Mouse (Mus musculus): ENCODE results near the gene Snrnp200. TPM values are rescaled to one million over a fixed set of nuclear protein-coding genes. Genes with fewer than 3 reads are reported as not detected.
"Not testable (repeated sequence)": the region's sequence is repeated elsewhere in the genome, so short reads cannot be mapped to it uniquely, and the experiment has no call there.

The Snrnp200 gene
- polyA plus RNA-seq, 1 experiment from 2014 or later = 75.8 TPM

- ATAC-seq (ENCODE audit: low FRiP score, low TSS enrichment) (peak; percentile 99), DNase-seq (peak; percentile 97)
- H3K27ac ChIP-seq (replicated peaks; ENCODE audit: low read depth, low read length) = peak within 1 kb of the TSS; percentile 91
- H3K36me3 ChIP-seq (ENCODE audit: control insufficient read depth, insufficient read depth, low read length) = no peaks in the 10 kb centered on the region
- H3K4me3 ChIP-seq (replicated peaks; ENCODE audit: low read depth, low read length) = peak within 1 kb of the TSS; percentile 99
- H3K4me2 ChIP-seq (ENCODE audit: low read length) = peak within 1 kb of the TSS; percentile 80
- H3K27me3 ChIP-seq (ENCODE audit: control insufficient read depth, insufficient read depth, low read length) = no peaks in the 10 kb centered on the region
- H3K4me1 ChIP-seq (ENCODE audit: control insufficient read depth, insufficient read depth, low read length) = peaks cover 12% of the 10 kb centered on the region
- peak within 1 kb of the TSS; percentile 86 for H3K9ac ChIP-seq (replicated peaks; ENCODE audit: low read length)
- WGBS = under 1% methylated on average over 49 of the region's 49 CpGs
- no peaks in the 10 kb centered on the region for H3K9me3 ChIP-seq (ENCODE audit: control insufficient read depth, low read length)
Observed at GRCm38 (mm10) chr2:127269491-127270299, 61.5 kb downstream of the Snrnp200 start, which contains the start of gene Stard7. TSS of gene Stard7 (plus strand) at chr2:127270218.

- no peaks in the 10 kb centered on the region for H3K36me3 ChIP-seq (ENCODE audit: control insufficient read depth, insufficient read depth, low read length)
- no peaks in the 10 kb centered on the region for H3K27me3 ChIP-seq (ENCODE audit: control insufficient read depth, insufficient read depth, low read length)
- DNase-seq = peak; percentile 93
- ATAC-seq (ENCODE audit: low FRiP score, low TSS enrichment) = peak; percentile 95
- H3K4me2 ChIP-seq (ENCODE audit: low read length) = peak overlapping the region; percentile 80
- H3K4me1 ChIP-seq (ENCODE audit: control insufficient read depth, insufficient read depth, low read length) = peaks cover 14% of the 10 kb centered on the region
- peak overlapping the region; percentile 86 for H3K9ac ChIP-seq (replicated peaks; ENCODE audit: low read length)
- WGBS = under 1% methylated on average over 74 of the region's 75 CpGs
- H3K27ac ChIP-seq (replicated peaks; ENCODE audit: low read depth, low read length) = peak overlapping the region; percentile 91
- peak overlapping the region; percentile 99 for H3K4me3 ChIP-seq (replicated peaks; ENCODE audit: low read depth, low read length)
- H3K9me3 ChIP-seq (ENCODE audit: control insufficient read depth, low read length) = no peaks in the 10 kb centered on the region
Observed at GRCm38 (mm10) chr2:127270300-127271041, 62.3 kb downstream of the Snrnp200 start.

GRCm38 (mm10) chr2:127271042-127271515, 62.9 kb downstream of the Snrnp200 start:
- Histone ChIP-seq H3K4me2 (ENCODE audit: low read length) (peak overlapping the region; percentile 80), H3K4me3 (replicated peaks; ENCODE audit: low read depth, low read length) (peak overlapping the region; percentile 99), H3K4me1 (ENCODE audit: control insufficient read depth, insufficient read depth, low read length) (peaks cover 14% of the 10 kb centered on the region), H3K27me3 (ENCODE audit: control insufficient read depth, insufficient read depth, low read length) (no peaks in the 10 kb centered on the region), H3K9me3 (ENCODE audit: control insufficient read depth, low read length) (no peaks in the 10 kb centered on the region), H3K27ac (replicated peaks; ENCODE audit: low read depth, low read length) (peak overlapping the region; percentile 91), H3K9ac (replicated peaks; ENCODE audit: low read length) (peak overlapping the region; percentile 86), H3K36me3 (ENCODE audit: control insufficient read depth, insufficient read depth, low read length) (no peaks in the 10 kb centered on the region)
- DNase-seq (peak; percentile 50), ATAC-seq (ENCODE audit: low FRiP score, low TSS enrichment) (no peak)
- 12% methylated on average over 8 of the region's 8 CpGs for WGBS

DNA sequence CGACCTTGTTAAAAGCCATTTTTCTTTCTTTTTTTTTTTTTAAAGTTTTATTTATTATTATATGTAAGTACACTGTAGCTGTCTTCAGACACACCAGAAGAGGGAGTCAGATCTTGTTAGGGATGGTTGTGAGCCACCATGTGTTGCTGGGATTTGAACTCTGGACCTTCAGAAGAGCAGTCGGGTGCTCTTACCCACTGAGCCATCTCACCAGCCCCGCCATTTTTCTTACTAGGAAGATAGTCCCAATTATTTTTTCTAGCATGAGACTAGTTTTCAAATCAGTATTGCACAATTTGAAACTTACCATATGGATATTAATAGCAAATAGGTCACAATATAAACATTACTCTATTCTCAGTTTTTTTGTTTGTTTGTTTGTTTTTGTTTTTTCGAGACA, 63.9 kb downstream of the Snrnp200 start:
- not testable (repeated sequence) for H3K9ac ChIP-seq (replicated peaks; ENCODE audit: low read length); H3K27me3 ChIP-seq (ENCODE audit: control insufficient read depth, insufficient read depth, low read length); ATAC-seq (ENCODE audit: low FRiP score, low TSS enrichment); H3K36me3 ChIP-seq (ENCODE audit: control insufficient read depth, insufficient read depth, low read length); H3K27ac ChIP-seq (replicated peaks; ENCODE audit: low read depth, low read length); DNase-seq; H3K4me3 ChIP-seq (replicated peaks; ENCODE audit: low read depth, low read length); H3K9me3 ChIP-seq (ENCODE audit: control insufficient read depth, low read length)
- WGBS = 97% methylated on average over 4 of the region's 4 CpGs
- H3K4me2 ChIP-seq (ENCODE audit: low read length) = peak overlapping the region; percentile 80
- H3K4me1 ChIP-seq (ENCODE audit: control insufficient read depth, insufficient read depth, low read length) = peaks cover 14% of the 10 kb centered on the region

GRCm38 (mm10) chr2:127272806-127273205, 64.6 kb downstream of the Snrnp200 start:
- DNase-seq = no peak
- H3K4me2 ChIP-seq (ENCODE audit: low read length) = no peak overlapping the region
- no peaks in the 10 kb centered on the region for H3K36me3 ChIP-seq (ENCODE audit: control insufficient read depth, insufficient read depth, low read length)
- no peak overlapping the region for H3K27ac ChIP-seq (replicated peaks; ENCODE audit: low read depth, low read length)
- ATAC-seq (ENCODE audit: low FRiP score, low TSS enrichment) = no peak
- no peaks in the 10 kb centered on the region for H3K9me3 ChIP-seq (ENCODE audit: control insufficient read depth, low read length)
- 97% methylated on average over 3 of the region's 3 CpGs for WGBS
- H3K27me3 ChIP-seq (ENCODE audit: control insufficient read depth, insufficient read depth, low read length) = no peaks in the 10 kb centered on the region
- no peak overlapping the region for H3K9ac ChIP-seq (replicated peaks; ENCODE audit: low read length)
- peaks cover 14% of the 10 kb centered on the region for H3K4me1 ChIP-seq (ENCODE audit: control insufficient read depth, insufficient read depth, low read length)
- H3K4me3 ChIP-seq (replicated peaks; ENCODE audit: low read depth, low read length) = no peak overlapping the region

DNA sequence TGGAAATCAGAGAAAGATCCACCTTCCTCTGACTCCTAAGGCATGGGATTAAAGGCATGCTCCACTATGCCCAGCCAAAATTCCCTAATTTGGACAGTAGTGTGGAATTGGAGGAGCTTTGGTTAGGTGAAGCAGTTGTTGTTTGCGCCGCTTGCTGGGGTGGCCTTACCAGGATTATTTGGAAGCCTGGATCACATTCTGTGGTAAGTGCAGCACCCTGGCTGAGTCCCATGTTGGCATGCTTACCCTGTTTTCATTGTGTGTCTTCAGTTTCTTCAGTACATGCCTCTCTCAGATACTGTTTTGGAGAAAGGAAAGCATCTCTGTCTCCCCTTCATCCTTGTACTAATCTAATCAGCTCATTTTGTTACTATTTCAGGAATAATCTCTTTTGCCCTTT, 66.4 kb downstream of the Snrnp200 start:
- DNase-seq = no peak
- no peak for ATAC-seq (ENCODE audit: low FRiP score, low TSS enrichment)
- H3K4me3 ChIP-seq (replicated peaks; ENCODE audit: low read depth, low read length) = no peak overlapping the region
- H3K4me2 ChIP-seq (ENCODE audit: low read length) = no peak overlapping the region
- peaks cover 14% of the 10 kb centered on the region for H3K4me1 ChIP-seq (ENCODE audit: control insufficient read depth, insufficient read depth, low read length)
- H3K9ac ChIP-seq (replicated peaks; ENCODE audit: low read length) = no peak overlapping the region
- WGBS = 92% methylated on average over 2 of the region's 2 CpGs
- H3K27me3 ChIP-seq (ENCODE audit: control insufficient read depth, insufficient read depth, low read length) = no peaks in the 10 kb centered on the region
- no peaks in the 10 kb centered on the region for H3K9me3 ChIP-seq (ENCODE audit: control insufficient read depth, low read length)
- no peaks in the 10 kb centered on the region for H3K36me3 ChIP-seq (ENCODE audit: control insufficient read depth, insufficient read depth, low read length)
- H3K27ac ChIP-seq (replicated peaks; ENCODE audit: low read depth, low read length) = no peak overlapping the region

GRCm38 (mm10) chr2:127275551-127276320, 67.5 kb downstream of the Snrnp200 start:
- Histone ChIP-seq H3K27me3 (ENCODE audit: control insufficient read depth, insufficient read depth, low read length) (no peaks in the 10 kb centered on the region), H3K9ac (replicated peaks; ENCODE audit: low read length) (no peak overlapping the region), H3K4me3 (replicated peaks; ENCODE audit: low read depth, low read length) (no peak overlapping the region), H3K9me3 (ENCODE audit: control insufficient read depth, low read length) (no peaks in the 10 kb centered on the region), H3K27ac (replicated peaks; ENCODE audit: low read depth, low read length) (no peak overlapping the region), H3K4me1 (ENCODE audit: control insufficient read depth, insufficient read depth, low read length) (peaks cover 14% of the 10 kb centered on the region), H3K4me2 (ENCODE audit: low read length) (no peak overlapping the region), H3K36me3 (ENCODE audit: control insufficient read depth, insufficient read depth, low read length) (no peaks in the 10 kb centered on the region)
- ATAC-seq (ENCODE audit: low FRiP score, low TSS enrichment) = no peak
- DNase-seq = no peak
- 85% methylated on average over 5 of the region's 5 CpGs for WGBS

- Histone ChIP-seq H3K4me2 (ENCODE audit: low read length) (no peak overlapping the region), H3K9ac (replicated peaks; ENCODE audit: low read length) (no peak overlapping the region), H3K4me1 (ENCODE audit: control insufficient read depth, insufficient read depth, low read length) (0 out of 2 replicates have a peak, but pooled peaks cover 6% of the 10 kb centered on the region), H3K27me3 (ENCODE audit: control insufficient read depth, insufficient read depth, low read length) (no peaks in the 10 kb centered on the region), H3K9me3 (ENCODE audit: control insufficient read depth, low read length) (no peaks in the 10 kb centered on the region), H3K36me3 (ENCODE audit: control insufficient read depth, insufficient read depth, low read length) (no peaks in the 10 kb centered on the region), H3K27ac (replicated peaks; ENCODE audit: low read depth, low read length) (no peak overlapping the region), H3K4me3 (replicated peaks; ENCODE audit: low read depth, low read length) (no peak overlapping the region)
- DNase-seq (no peak), ATAC-seq (ENCODE audit: low FRiP score, low TSS enrichment) (no peak)
Observed at GRCm38 (mm10) chr2:127278162-127278561, 70.0 kb downstream of the Snrnp200 start.
